Mouse (Mus musculus) bone marrow, adult 2 months (tissue): ENCODE results near the gene Olfm1. TPM values are rescaled to one million over a fixed set of nuclear protein-coding genes. Genes with fewer than 3 reads are reported as not detected.
A peak's percentile ranks its signal among the peaks of the same experiment; 100 is the strongest.

Experiments
- H3K27ac ChIP-seq: fragments of 200-500 bp; 2 replicates; pipeline ENCODE4 v1.5.1; 2012; ENCODE audit warnings: low read depth, mild to moderate bottlenecking, control low read depth, inconsistent platforms, low read length; ENCODE audit not compliant: control insufficient read depth, poor library complexity, insufficient read depth
- H3K4me1 ChIP-seq: fragments of 200-500 bp; 2 replicates; pipeline ENCODE4 v1.6.1; 2011; ENCODE audit warnings: low read length; ENCODE audit not compliant: control insufficient read depth, insufficient read depth
- H3K4me3 ChIP-seq: fragments of 200-500 bp; replicated peaks from 2 replicates; pipeline ENCODE3; 2011; ENCODE audit warnings: mild to moderate bottlenecking, low read depth, low read length, control low read depth; ENCODE audit not compliant: control insufficient read depth
- CTCF ChIP-seq: fragments of 200-500 bp; IDR thresholded peaks from 2 replicates; pipeline ENCODE4 v1.5.1; 2011; ENCODE audit warnings: low read length, control low read depth; ENCODE audit not compliant: control insufficient read depth, insufficient read depth
- POLR2A ChIP-seq: fragments of 200-500 bp; IDR thresholded peaks from 2 replicates; pipeline ENCODE4 v1.6.1; 2011; ENCODE audit warnings: low read depth, mild to moderate bottlenecking, control low read depth, low read length, borderline replicate concordance; ENCODE audit not compliant: control insufficient read depth
- WGBS: fragments of 180-500 bp; shearing (Covaris S2); methylation state at CpG from one replicate; pipeline ENCODE4 v1.1.7; 2018; 5-methylcytosine and 5-hydroxymethylcytosine counted together
- polyA plus RNA-seq: library from polyadenylated mRNA; stranded (reverse); fragments of >200 nt; gene quantifications from 2 replicates; pipeline ENCODE4 v1.2.4, GENCODE M21; 2011; ENCODE audit warnings: low replicate concordance; ENCODE audit not compliant: missing spikeins, insufficient read depth, insufficient read length

Gene Olfm1
- polyA plus RNA-seq, 1 experiment = 5.0 TPM

DNA sequence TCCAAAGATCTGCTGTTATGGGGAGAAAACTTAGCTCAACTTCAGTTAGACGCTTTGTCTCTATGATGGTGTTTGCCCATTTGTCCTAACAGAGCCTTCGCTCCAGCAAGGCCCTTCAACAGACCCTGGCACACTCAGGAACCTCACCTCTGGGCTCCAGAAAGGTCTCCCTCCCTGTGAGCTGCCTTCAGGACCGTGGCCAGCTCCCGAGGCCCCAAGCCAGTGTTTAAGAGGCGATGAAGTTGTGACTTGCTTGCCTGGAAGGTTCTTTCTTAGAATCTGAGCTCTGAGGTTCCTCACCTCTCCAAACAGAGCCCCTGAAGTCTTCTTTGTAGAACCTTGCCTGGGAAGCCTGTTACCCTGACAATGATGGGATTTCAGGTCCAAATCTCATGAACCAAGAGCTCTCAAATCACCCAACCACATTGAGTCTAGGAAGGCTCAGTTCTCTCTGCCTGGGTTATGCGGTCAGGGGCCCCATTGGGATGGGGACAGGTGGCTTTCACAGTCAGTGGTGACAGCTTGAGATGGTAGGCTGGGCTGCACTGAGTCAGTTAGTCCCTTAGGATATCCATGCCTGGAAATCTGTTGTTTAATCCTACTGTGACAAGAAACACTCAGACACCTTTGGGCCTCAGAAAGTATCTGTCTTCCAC, 2.3 kb downstream of the Olfm1 start:
- no peak for TF ChIP-seq POLR2A
- TF ChIP-seq CTCF = no peak
- H3K4me1 ChIP-seq = no peaks in the 10 kb centered on the region; the same call in 1 of the 2 replicates
- H3K27ac ChIP-seq = no peak overlapping the region
- WGBS = 23% methylated on average over 6 of the region's 6 CpGs
- no peak overlapping the region for H3K4me3 ChIP-seq

DNA sequence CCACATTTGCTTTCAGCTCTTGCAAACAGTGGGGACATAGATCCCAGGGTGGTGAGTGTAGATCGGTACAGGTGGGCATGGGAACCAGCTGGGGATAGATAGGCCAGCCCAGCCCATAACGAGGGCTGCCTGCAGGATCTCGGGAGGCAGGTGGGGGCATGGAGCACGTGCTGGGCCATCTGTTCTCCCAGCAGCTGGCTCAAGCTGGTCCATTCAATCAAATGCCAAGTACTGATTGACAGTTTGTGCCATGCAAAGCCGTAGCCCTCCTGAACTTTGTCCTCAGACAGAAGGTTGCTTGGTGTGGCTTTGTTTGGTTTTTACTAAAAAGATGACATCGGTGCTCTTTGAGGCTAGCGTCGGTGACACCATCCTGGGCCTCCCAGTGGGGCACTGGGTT, 2.9 kb downstream of the Olfm1 start:
- 84% methylated on average over 8 of the region's 8 CpGs for WGBS
- Histone ChIP-seq H3K4me3 (no peak overlapping the region), H3K4me1 (no peaks in the 10 kb centered on the region; the same call in 1 of the 2 replicates), H3K27ac (no peak overlapping the region)
- no peak for TF ChIP-seq CTCF
- no peak for TF ChIP-seq POLR2A

DNA sequence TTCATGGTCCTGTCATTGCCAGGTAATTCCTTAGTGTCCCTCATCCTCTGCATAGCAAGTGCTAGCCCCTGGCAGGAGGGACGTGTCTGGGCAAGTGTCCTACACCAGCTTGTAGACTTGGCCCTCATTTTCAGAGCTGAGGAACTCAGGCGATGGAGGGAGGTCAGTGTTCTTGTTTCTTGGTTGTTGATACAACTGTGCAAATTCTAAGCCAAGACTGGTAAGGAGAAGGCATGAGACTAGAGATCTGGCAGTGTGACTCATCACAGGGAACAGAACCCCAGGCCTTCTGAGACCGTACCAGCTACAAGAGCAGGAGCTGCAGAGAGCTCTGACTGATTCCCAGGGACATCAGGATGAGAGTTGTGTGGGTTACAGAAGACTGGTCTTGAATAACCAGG, 8.6 kb downstream of the Olfm1 start:
- 57% methylated on average over 3 of the region's 3 CpGs for WGBS
- H3K4me1 ChIP-seq = no peaks in the 10 kb centered on the region
- H3K4me3 ChIP-seq = no peak overlapping the region
- no peak for TF ChIP-seq POLR2A
- TF ChIP-seq CTCF = no peak
- no peak overlapping the region for H3K27ac ChIP-seq

DNA sequence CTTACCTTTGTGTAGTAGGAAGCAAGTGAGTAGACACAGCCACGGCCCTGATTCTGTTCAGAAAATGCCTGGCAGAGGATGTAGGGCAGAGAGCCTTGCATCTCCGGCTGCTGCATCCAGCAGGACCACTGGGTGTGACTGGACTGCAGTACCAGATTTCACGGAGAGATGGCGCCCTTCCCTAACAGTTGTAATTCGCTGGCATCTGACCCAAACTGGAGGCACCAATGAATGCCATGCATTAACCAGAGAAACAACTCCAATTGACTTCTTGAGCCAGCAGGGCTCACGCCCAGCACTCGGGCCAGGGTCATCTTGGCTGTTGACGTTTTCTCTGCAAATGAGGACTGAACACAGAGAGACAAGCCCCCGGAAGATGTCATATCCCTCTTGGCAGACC, 11.4 kb downstream of the Olfm1 start:
- Histone ChIP-seq H3K27ac (no peak overlapping the region), H3K4me3 (no peak overlapping the region), H3K4me1 (no peaks in the 10 kb centered on the region)
- TF ChIP-seq POLR2A = no peak
- TF ChIP-seq CTCF = peak; percentile 88
- 6% methylated on average over 9 of the region's 9 CpGs for WGBS

DNA sequence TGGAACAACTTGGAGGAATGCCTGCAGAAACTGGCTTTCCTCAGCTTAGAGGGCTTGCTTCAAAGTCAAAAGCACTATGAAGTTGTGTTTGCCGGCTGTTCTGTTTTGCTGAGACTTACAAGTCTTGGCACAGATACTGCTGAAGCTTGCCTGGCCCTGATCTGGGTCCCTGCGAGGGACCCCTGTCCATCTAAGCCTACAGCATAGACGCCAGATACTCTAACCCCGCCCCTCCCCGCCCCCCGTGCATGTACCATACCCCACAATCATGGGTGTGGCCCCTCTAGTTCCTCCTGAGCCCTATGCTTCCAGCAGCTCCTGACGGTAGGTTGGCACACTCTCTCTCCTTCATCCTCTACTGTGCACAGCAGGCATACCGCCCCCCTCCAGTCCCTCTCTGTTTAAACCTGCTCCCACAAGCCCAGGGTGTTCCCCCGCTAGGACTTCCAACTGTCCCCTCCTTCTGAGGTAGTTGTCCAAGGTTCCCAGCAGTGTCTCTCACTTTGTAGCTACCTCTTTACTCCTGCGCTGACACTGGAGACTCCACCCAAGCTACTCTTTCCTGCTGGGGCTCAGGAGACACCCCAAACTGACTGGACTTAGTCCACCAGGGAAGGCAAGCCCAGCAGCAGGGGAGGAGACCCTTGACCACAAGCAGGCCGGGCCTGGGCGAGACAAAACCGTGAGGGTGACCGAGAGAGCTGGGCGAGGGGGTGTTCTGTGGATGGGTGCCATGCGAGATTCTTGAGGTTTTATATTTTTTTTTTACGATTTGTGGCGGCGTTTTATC, 12.1 kb downstream of the Olfm1 start:
- 13% methylated on average over 19 of the region's 19 CpGs for WGBS
- Histone ChIP-seq H3K4me1 (no peaks in the 10 kb centered on the region), H3K4me3 (no peak overlapping the region), H3K27ac (no peak overlapping the region)
- TF ChIP-seq CTCF (no peak), POLR2A (no peak)

DNA sequence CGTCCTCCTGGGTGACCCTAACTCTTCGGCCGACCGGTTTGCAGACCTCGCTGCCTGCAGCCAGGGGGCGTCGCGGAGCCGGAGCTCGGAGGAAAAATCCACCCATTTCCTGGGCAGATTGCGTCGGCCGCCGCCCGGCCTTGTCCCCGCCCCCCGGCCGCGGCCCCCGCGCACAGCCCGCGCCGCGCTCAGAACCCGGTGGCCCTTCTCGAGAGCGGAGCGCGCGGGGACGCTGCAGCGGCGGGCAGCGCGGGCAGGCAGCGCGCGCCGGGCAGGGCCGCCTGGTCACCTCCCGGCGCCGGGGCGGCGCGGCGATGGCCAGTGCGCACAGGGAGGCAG, 12.6 kb downstream of the Olfm1 start:
- Histone ChIP-seq H3K4me3 (peak overlapping the region; percentile 9), H3K27ac (no peak overlapping the region), H3K4me1 (no peaks in the 10 kb centered on the region)
- TF ChIP-seq POLR2A (no peak), CTCF (peak; percentile 61)
- WGBS = 5% methylated on average over 40 of the region's 49 CpGs

DNA sequence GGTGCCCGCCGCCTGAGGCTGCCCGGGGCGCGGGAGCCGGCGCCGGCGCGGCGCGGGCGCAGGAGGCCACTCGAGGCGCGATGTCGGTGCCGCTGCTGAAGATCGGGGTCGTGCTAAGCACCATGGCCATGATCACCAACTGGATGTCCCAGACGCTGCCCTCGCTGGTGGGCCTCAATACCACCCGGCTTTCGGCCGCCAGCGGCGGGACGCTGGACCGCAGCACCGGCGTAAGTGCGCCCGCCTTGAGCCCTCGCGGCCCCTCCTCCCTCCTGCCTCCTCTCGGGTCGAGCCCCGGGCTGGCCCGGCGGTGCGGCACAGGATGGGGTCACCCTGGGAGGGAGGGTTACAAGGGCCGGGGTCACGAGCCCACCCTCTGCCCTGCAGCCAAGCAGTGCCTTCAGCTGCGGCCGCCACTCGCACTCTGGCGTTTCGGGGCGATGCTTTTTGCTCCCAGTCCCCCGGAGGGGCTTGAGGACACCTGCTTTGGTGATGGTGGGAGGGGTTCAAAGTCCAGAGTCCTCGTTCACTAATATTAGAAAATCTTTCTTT, 13.2 kb downstream of the Olfm1 start:
- H3K4me3 ChIP-seq = peak overlapping the region; percentile 51
- no peak for TF ChIP-seq POLR2A
- no peak for TF ChIP-seq CTCF
- H3K27ac ChIP-seq = no peak overlapping the region
- 6% methylated on average over 51 of the region's 51 CpGs for WGBS
- H3K4me1 ChIP-seq = no peaks in the 10 kb centered on the region

DNA sequence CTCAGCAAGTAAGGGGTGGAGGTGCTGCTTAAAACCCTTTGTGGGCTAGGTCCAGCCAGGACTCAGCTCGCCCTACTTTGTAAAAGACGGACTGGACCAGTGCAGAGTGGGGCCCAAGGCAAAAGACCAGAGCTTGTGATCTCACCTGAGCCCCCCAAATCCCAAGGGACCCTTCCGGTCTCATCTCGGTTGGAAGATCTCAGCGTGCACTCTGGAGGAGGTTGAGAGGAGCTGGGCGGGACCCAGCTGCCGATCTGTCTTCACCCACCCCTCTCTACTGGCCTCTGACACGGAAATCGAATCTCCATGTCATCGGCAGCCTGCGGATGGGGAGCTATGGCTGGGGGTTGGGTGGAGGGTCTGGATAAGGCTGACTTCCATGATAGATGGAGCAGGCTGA, 13.7 kb downstream of the Olfm1 start:
- 29% methylated on average over 11 of the region's 11 CpGs for WGBS
- TF ChIP-seq CTCF (no peak), POLR2A (no peak)
- Histone ChIP-seq H3K4me1 (no peaks in the 10 kb centered on the region), H3K27ac (no peak overlapping the region), H3K4me3 (no peak overlapping the region)
